Mouse (Mus musculus) embryonic facial prominence, embryonic 11.5 days (tissue): ENCODE measurements around the gene Gm10647. TPM values are rescaled to one million over a fixed set of nuclear protein-coding genes. Genes with fewer than 3 reads are reported as not detected.
"Not testable (repeated sequence)": the region's sequence is repeated elsewhere in the genome, so short reads cannot be mapped to it uniquely, and the experiment has no call there.

Experiments
- ATAC-seq: fragments of 200-750 bp; cut with Nextera tagmentation; replicated peaks from 2 replicates; pipeline ENCODE4 v1.8.0; 2017; ENCODE audit warnings: low read depth; ENCODE audit not compliant: insufficient number of reproducible peaks, low FRiP score, low TSS enrichment
- DNase-seq: peaks from one replicate; pipeline ENCODE4 v3.0.0-alpha.2; 2015; ENCODE audit warnings: low spot score
- H3K27ac ChIP-seq: fragments of 300-500 bp; sonication (generic); replicated peaks from 2 replicates; pipeline ENCODE4 v1.5.1; 2014; ENCODE audit warnings: mild to moderate bottlenecking, low read depth, low read length, control low read depth
- H3K27me3 ChIP-seq: fragments of 300-500 bp; sonication (generic); 2 replicates; pipeline ENCODE4 v1.6.1; 2014; ENCODE audit warnings: mild to moderate bottlenecking, low read length, moderate library complexity, mixed read lengths; ENCODE audit not compliant: control insufficient read depth, insufficient read depth
- H3K36me3 ChIP-seq: fragments of 300-500 bp; sonication (generic); replicated peaks from 2 replicates; pipeline ENCODE4 v1.6.1; 2014; ENCODE audit warnings: low read depth, mild to moderate bottlenecking, low read length, moderate library complexity, mixed read lengths; ENCODE audit not compliant: control insufficient read depth, insufficient read depth
- H3K4me1 ChIP-seq: fragments of 300-500 bp; sonication (generic); 2 replicates; pipeline ENCODE4 v1.6.1; 2014; ENCODE audit warnings: low read length, mixed read lengths; ENCODE audit not compliant: control insufficient read depth, insufficient read depth
- H3K4me2 ChIP-seq: fragments of 300-500 bp; sonication (generic); 2 replicates; pipeline ENCODE4 v1.6.1; 2014; ENCODE audit warnings: low read depth, mild to moderate bottlenecking, control low read depth, low read length, moderate library complexity
- H3K4me3 ChIP-seq: fragments of 300-500 bp; sonication (generic); 2 replicates; pipeline ENCODE4 v1.5.1; 2014; ENCODE audit warnings: low read depth, low read length, control low read depth
- H3K9ac ChIP-seq: fragments of 300-500 bp; sonication (generic); replicated peaks from 2 replicates; pipeline ENCODE4 v1.6.1; 2014; ENCODE audit warnings: mild to moderate bottlenecking, control low read depth, low read length
- H3K9me3 ChIP-seq: fragments of 300-500 bp; sonication (generic); replicated peaks from 2 replicates; pipeline ENCODE4 v1.6.1; 2016; ENCODE audit warnings: mild to moderate bottlenecking, low read length, inconsistent platforms, mixed read lengths; ENCODE audit not compliant: control insufficient read depth
- whole genome bisulfite sequencing: fragments of 180-500 bp; shearing (Covaris S2); extraction: QIAGEN DNeasy Blood & Tissue Kit; methylation state at CpG from one replicate; pipeline ENCODE4 v1.1.7; 2014; 5-methylcytosine and 5-hydroxymethylcytosine counted together
- polyA plus RNA-seq: library from polyadenylated mRNA; unstranded; fragments of >200 nt; fragmentation: Nextera tagmentation; extraction: Ambion mirVana; gene quantifications from 2 replicates; pipeline ENCODE4 v1.2.1, GENCODE M21; 2014

The Gm10647 gene
- polyA plus RNA-seq, result 0.10 and 0.11 TPM in 2 replicates

DNA sequence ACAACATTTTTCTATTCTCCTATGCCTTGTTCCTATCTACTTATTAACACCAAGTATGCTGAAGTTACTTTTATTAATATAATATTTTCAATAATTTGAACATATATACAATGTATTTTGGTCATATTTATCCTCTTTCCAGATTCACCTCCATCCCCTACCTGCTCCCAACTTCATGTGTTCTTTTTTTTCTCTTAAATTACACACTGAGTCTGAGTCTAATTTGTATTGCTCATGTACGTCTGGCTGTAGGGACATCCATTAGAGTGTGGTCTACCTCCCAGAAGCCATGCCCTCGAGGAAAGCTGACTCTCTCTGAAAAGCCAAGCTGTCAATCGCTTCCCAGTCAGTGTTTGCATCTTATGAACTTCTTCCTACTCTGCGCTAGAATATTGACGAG lies at the start of gene Gm10647:
Gm10647 (plus strand) TSS at position 301 of the 400 bp plus-strand sequence.
- 67% methylated on average over 5 of the region's 5 CpGs for WGBS

DNA sequence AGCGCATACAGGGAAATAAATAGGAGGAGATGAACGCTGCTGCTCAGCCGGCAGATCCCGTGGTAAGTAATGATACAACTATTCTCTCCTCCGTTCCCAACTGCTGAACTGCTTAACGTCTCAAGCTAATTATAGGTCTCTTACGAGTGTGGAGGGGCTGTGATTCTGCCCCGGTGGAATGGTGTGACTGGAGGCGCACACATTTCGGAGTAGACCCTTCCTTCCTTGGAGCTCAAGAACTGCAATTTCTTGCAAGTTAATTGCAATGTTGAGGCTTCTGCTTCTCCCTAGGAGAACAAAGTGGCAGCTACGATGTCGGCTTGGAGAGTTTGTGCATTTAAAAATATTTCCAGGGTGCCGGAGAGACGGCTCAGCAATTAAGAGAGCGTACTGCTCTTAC lies 48.4 kb upstream of the Gm10647 start:
- no peak overlapping the region for H3K4me3 ChIP-seq
- H3K36me3 ChIP-seq, result no peaks in the 10 kb centered on the region
- 85% methylated on average over 15 of the region's 15 CpGs for WGBS

More for the DNA sequence above, at the start of gene Gm10647:
- H3K4me2 ChIP-seq, result peak within 1 kb of the TSS; percentile 71
- H3K4me3 ChIP-seq, result peak within 1 kb of the TSS; percentile 60
- H3K36me3 ChIP-seq, result no peaks in the 10 kb centered on the region
- H3K27me3 ChIP-seq, result peaks cover under 1% of the 10 kb centered on the region; the same call in 1 of the 2 replicates
- H3K9ac ChIP-seq, result no peak within 1 kb of the TSS
- no peak for DNase-seq
- ATAC-seq, result no peak
- no peaks in the 10 kb centered on the region for H3K4me1 ChIP-seq
- no peak within 1 kb of the TSS for H3K27ac ChIP-seq
- no peaks in the 10 kb centered on the region for H3K9me3 ChIP-seq

DNA sequence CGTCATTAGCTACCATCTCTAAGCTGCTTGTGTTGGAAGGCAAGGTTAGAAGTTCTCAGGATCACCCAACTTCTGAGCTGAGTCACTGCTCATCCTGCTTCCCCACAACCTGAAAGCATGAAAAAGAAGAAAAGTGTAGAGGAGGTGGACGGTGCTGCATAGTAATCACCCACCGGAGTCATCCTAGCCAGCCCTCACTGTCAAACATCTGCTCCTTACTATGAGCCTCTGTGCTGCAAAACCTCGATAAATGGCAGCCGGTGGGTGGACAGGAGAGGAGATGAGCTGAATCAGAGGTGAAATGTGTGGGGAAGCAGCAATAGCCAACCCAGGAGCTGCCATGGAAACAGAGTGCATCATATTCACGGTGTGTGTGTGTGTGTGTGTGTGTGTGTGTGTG lies 44.0 kb upstream of the Gm10647 start:
- 81% methylated on average over 6 of the region's 6 CpGs for WGBS
- DNase-seq, result no peak
- Histone ChIP-seq H3K4me3 (no peak overlapping the region), H3K36me3 (no peaks in the 10 kb centered on the region), H3K4me2 (no peak overlapping the region), H3K27ac (no peak overlapping the region), H3K4me1 (no peaks in the 10 kb centered on the region), H3K9me3 (no peaks in the 10 kb centered on the region), H3K9ac (no peak overlapping the region), H3K27me3 (no peaks in the 10 kb centered on the region)
- no peak for ATAC-seq

More for the DNA sequence above, 48.4 kb upstream of the Gm10647 start:
- no peaks in the 10 kb centered on the region for H3K9me3 ChIP-seq
- H3K4me2 ChIP-seq, result no peak overlapping the region
- H3K4me1 ChIP-seq, result no peaks in the 10 kb centered on the region
- no peaks in the 10 kb centered on the region for H3K27me3 ChIP-seq
- no peak for ATAC-seq
- DNase-seq, result no peak
- no peak overlapping the region for H3K27ac ChIP-seq
- no peak overlapping the region for H3K9ac ChIP-seq

DNA sequence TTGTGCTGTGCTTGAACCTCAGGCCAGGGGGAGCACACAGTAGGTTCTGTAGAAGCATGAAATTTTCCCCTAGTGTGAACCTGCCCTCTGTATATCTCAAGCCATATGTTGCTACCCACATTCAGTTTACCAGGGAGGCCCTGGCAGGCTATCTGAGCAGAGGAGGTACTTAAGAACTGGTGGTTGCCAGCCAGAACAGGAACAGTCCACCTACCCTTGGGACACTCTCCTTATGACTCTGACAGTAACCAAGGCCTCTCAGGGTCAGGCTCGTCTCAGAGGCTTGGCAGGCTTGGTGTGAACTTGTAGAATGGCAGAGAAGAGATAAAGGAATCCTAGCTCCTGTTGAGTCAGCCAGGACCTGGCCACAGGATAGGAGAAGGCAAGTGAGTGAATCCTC lies 35.8 kb upstream of the Gm10647 start:
- Histone ChIP-seq H3K27me3 (no peaks in the 10 kb centered on the region), H3K36me3 (no peaks in the 10 kb centered on the region), H3K27ac (no peak overlapping the region), H3K4me2 (no peak overlapping the region), H3K9me3 (no peaks in the 10 kb centered on the region), H3K4me1 (no peaks in the 10 kb centered on the region), H3K9ac (no peak overlapping the region), H3K4me3 (no peak overlapping the region)
- ATAC-seq, result no peak
- WGBS, result 52% methylated on average over 1 of the region's 1 CpGs
- no peak for DNase-seq

DNA sequence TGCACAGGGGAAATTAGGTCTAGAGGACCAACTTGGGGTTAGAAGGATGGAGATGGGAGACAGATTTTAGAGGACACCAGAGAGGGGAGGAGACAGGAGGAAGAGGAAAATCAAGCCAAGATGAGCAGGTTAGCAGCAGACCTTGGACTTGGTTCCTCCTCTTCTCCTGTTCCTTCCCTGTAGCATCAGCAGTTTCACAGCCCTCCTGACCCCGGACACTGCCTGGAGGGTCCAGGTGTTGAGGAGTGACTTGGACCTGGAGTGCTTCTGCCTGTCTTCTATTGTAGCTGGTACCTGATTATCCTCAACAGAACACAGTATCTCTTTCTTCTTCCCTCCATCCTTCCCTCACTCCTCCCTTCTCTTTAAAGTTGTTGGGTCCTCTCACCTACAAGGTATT lies 28.1 kb upstream of the Gm10647 start:
- DNase-seq (no peak), ATAC-seq (no peak)
- no peak overlapping the region for H3K9ac ChIP-seq
- no peaks in the 10 kb centered on the region for H3K4me1 ChIP-seq
- no peak overlapping the region for H3K27ac ChIP-seq
- H3K36me3 ChIP-seq, result no peaks in the 10 kb centered on the region
- no peak overlapping the region for H3K4me2 ChIP-seq
- WGBS, result 89% methylated on average over 1 of the region's 1 CpGs
- no peaks in the 10 kb centered on the region for H3K9me3 ChIP-seq
- H3K4me3 ChIP-seq, result no peak overlapping the region
- H3K27me3 ChIP-seq, result no peaks in the 10 kb centered on the region

DNA sequence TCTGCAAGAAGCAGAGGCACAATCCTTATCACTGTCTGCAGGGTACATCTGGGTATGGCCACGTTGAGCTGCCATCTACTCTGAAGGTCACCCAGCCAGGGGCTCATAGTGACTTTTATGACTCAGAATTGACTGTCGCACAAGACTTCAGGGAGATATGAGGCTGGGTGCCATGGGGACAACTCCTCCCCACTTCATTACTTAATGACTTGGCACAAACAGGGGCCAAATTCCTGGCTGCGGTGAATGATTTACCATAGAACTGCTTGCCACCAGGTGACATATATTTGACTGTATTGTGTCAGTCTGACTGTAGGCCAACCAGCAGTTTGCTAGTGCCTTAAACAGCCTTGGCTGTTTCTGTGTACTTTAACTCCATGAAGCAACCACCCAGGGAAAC lies 27.6 kb upstream of the Gm10647 start:
- Histone ChIP-seq H3K9me3 (no peaks in the 10 kb centered on the region), H3K27me3 (no peaks in the 10 kb centered on the region), H3K4me1 (no peaks in the 10 kb centered on the region), H3K27ac (no peak overlapping the region), H3K9ac (no peak overlapping the region), H3K4me3 (no peak overlapping the region), H3K36me3 (no peaks in the 10 kb centered on the region), H3K4me2 (no peak overlapping the region)
- 87% methylated on average over 3 of the region's 3 CpGs for WGBS
- DNase-seq, result no peak
- ATAC-seq, result no peak

DNA sequence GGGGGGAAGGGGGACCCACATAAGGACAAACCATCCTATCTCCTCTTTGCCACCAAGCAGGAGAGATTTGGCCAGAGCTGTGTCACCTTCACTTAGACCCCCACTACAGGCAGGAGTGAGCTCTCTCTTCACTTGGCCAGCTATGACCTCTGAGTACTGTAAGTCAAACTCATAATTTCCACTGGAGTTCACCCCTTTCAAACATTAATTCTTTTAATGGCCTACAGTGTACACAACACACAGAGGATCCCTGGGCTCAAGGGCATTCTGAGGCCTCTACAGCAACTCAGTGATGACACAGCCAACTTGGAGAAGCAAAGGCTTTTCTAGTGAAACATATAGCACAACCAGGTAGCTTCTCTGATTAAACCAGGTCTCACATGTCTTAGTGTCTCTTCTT lies 26.1 kb upstream of the Gm10647 start:
- Histone ChIP-seq H3K36me3 (no peaks in the 10 kb centered on the region), H3K9me3 (no peaks in the 10 kb centered on the region), H3K27ac (no peak overlapping the region), H3K9ac (no peak overlapping the region), H3K4me1 (no peaks in the 10 kb centered on the region), H3K4me3 (no peak overlapping the region), H3K4me2 (no peak overlapping the region), H3K27me3 (no peaks in the 10 kb centered on the region)
- DNase-seq, result no peak
- no peak for ATAC-seq

DNA sequence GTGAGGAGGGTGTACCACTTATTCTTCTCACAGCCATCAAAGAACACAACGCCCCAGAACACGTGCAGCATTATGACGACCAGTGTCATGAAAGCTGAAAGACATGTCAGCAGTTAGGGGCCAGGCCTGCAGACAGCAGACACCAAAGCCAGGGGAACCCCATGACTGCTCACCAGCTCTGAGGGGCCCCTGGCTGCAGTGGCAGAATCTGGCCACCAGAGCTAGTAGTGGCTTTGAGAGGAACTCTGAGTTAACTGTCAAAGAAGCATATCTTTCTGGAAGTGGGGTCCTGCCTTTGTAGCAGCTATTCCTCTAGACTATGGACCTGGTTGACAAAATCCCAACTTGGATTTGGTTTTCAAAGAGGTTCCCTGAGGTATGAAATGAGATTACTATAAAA lies 12.3 kb upstream of the Gm10647 start:
- not testable (repeated sequence) for ATAC-seq, H3K4me1 ChIP-seq, H3K9ac ChIP-seq, H3K4me2 ChIP-seq, H3K27ac ChIP-seq, H3K4me3 ChIP-seq, H3K36me3 ChIP-seq, H3K9me3 ChIP-seq, H3K27me3 ChIP-seq, DNase-seq
- WGBS, result no CpG with 5 or more reads among the region's 3 CpGs
